Mouse (Mus musculus) liver, adult 2 months (tissue): Measurements from ENCODE around the gene Ifi47.

Source experiments
- CTCF ChIP-seq: fragments of 200-500 bp; IDR thresholded peaks from 2 replicates; pipeline ENCODE4 v1.5.1; 2011; ENCODE audit warnings: low read depth, low read length, control low read depth
- POLR2A ChIP-seq: fragments of 200-500 bp; IDR thresholded peaks from 2 replicates; pipeline ENCODE4 v1.6.1; 2011; ENCODE audit warnings: low read length, control low read depth; ENCODE audit not compliant: insufficient read depth; ENCODE audit errors: extremely low read depth

DNA sequence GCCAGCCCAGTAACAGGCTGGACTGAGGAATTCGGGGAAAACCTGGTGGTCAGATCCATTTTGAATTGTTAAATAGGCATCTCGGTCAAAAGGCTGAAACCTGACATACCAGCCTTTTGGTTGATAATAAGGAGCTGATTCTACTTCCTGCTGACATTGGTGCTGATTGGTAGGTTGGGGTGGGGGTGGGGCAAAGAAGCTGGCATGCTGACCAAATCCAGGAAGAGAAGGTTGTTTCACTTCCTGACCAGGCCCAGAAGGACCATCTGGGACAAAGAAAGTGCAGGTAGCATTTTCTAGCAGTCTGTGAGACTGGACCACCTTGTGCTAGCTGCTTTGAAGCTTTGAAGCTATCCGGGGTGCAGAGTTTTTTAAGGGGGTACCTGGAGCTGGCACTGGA is 24.0 kb downstream of the Ifi47 start:
- no peak for TF ChIP-seq CTCF
- TF ChIP-seq POLR2A = no peak
